In genomic region chr6:52305877-52306389, GRCm38 (mm10) we compare ENCODE assay signal across 8 mouse cellular contexts. TPM values are rescaled to one million over a fixed set of nuclear protein-coding genes. Genes with fewer than 3 reads are reported as not detected.
DNase-seq lines count a peak whose midpoint lies in the region; ATAC-seq lines count a peak whose summit lies in the region.
"Had no signal": no experiment of that assay in that cellular context is flagged by ENCODE, and none has a peak within 500 bp of the region (broad histone marks: within the 10 kb centered on the region; RNA-seq: fewer than 3 reads in every experiment).

No protein-coding gene starts in this region.

- peak overlapping the region; percentile 84 for H3K4me2 ChIP-seq in embryonic facial prominence, embryonic 15.5 days (replicated peaks)
- peak overlapping the region; percentile 74 for H3K4me2 ChIP-seq in heart, embryonic 11.5 days
- H3K4me2 ChIP-seq in limb, embryonic 15.5 days = peak overlapping the region; percentile 86
- peak overlapping the region; percentile 69 for H3K4me2 ChIP-seq in midbrain, embryonic 14.5 days (ENCODE audit: low read length)
- H3K4me2 ChIP-seq in stomach, embryonic 14.5 days (replicated peaks; ENCODE audit: low read depth, low read length) = peak overlapping the region; percentile 53

- peak; percentile 76 for DNase-seq in adrenal gland, postnatal 10 days
- peak; percentile 77 for DNase-seq in kidney, adult 9 months
- peak; percentile 87 for DNase-seq in midbrain, embryonic 14.5 days

- 0 out of 2 replicates have a peak overlapping the region, but pooled peaks have one; percentile 12 for H3K9ac ChIP-seq in embryonic facial prominence, embryonic 15.5 days
- H3K9ac ChIP-seq in heart, embryonic 11.5 days (ENCODE audit: low read depth, low read length) = no peak overlapping the region; the same call in 1 of the 2 replicates
- H3K9ac ChIP-seq in limb, embryonic 15.5 days = peak overlapping the region; percentile 29; the same call in 1 of the 2 replicates
- H3K9ac ChIP-seq in midbrain, embryonic 14.5 days (replicated peaks; ENCODE audit: low read length) = peak overlapping the region; percentile 54
- H3K9ac ChIP-seq in stomach, embryonic 14.5 days (replicated peaks; ENCODE audit: low read depth, low read length) = no peak overlapping the region; the same call in 1 of the 2 replicates

- peaks cover 16% of the 10 kb centered on the region for H3K4me1 ChIP-seq in embryonic facial prominence, embryonic 15.5 days
- 0 out of 2 replicates have a peak, but pooled peaks cover 5% of the 10 kb centered on the region for H3K4me1 ChIP-seq in heart, embryonic 11.5 days (ENCODE audit: control insufficient read depth, insufficient read depth, low read length)
- H3K4me1 ChIP-seq in limb, embryonic 15.5 days = peaks cover 16% of the 10 kb centered on the region
- H3K4me1 ChIP-seq in midbrain, embryonic 14.5 days (ENCODE audit: control insufficient read depth, insufficient read depth, low read length) = 0 out of 2 replicates have a peak, but pooled peaks cover 3% of the 10 kb centered on the region
- no peaks in the 10 kb centered on the region for H3K4me1 ChIP-seq in stomach, embryonic 14.5 days (ENCODE audit: control insufficient read depth, insufficient read depth, low read length)

- H3K36me3 ChIP-seq in embryonic facial prominence, embryonic 15.5 days = no peaks in the 10 kb centered on the region
- H3K36me3 ChIP-seq in heart, embryonic 11.5 days (ENCODE audit: control insufficient read depth, insufficient read depth, low read length) = no peaks in the 10 kb centered on the region
- no peaks in the 10 kb centered on the region for H3K36me3 ChIP-seq in limb, embryonic 15.5 days
- no peaks in the 10 kb centered on the region for H3K36me3 ChIP-seq in midbrain, embryonic 14.5 days (ENCODE audit: control insufficient read depth, insufficient read depth, low read length)
- no peaks in the 10 kb centered on the region for H3K36me3 ChIP-seq in stomach, embryonic 14.5 days (ENCODE audit: control insufficient read depth, insufficient read depth, low read length)

- ATAC-seq in embryonic facial prominence, embryonic 15.5 days (ENCODE audit: insufficient number of reproducible peaks, low FRiP score, low TSS enrichment, low read depth) = peak; percentile 51
- no peak for ATAC-seq in heart, embryonic 11.5 days (replicated peaks; ENCODE audit: insufficient number of reproducible peaks, low FRiP score, low TSS enrichment)
- ATAC-seq in limb, embryonic 15.5 days (ENCODE audit: insufficient number of reproducible peaks, low FRiP score, low TSS enrichment, low read depth) = 0 out of 2 replicates have a peak, but pooled peaks have one; percentile 54
- ATAC-seq in midbrain, embryonic 14.5 days (ENCODE audit: low FRiP score, low TSS enrichment) = peak; percentile 53
- no peak for ATAC-seq in stomach, embryonic 14.5 days (ENCODE audit: insufficient number of reproducible peaks, insufficient read depth, low FRiP score, low read depth)

- no peaks in the 10 kb centered on the region for H3K9me3 ChIP-seq in embryonic facial prominence, embryonic 15.5 days (replicated peaks)
- H3K9me3 ChIP-seq in heart, embryonic 11.5 days (replicated peaks; ENCODE audit: control insufficient read depth, low read length) = no peaks in the 10 kb centered on the region
- no peaks in the 10 kb centered on the region for H3K9me3 ChIP-seq in limb, embryonic 15.5 days
- H3K9me3 ChIP-seq in midbrain, embryonic 14.5 days (ENCODE audit: control insufficient read depth, low read length) = no peaks in the 10 kb centered on the region
- no peaks in the 10 kb centered on the region for H3K9me3 ChIP-seq in stomach, embryonic 14.5 days (ENCODE audit: control insufficient read depth, low read depth, low read length)

- H3K27me3 ChIP-seq in embryonic facial prominence, embryonic 15.5 days = peaks cover 83% of the 10 kb centered on the region
- H3K27me3 ChIP-seq in heart, embryonic 11.5 days (ENCODE audit: control insufficient read depth, insufficient read depth, low read length) = peaks cover 58% of the 10 kb centered on the region
- H3K27me3 ChIP-seq in limb, embryonic 15.5 days = peaks cover 62% of the 10 kb centered on the region
- peaks cover 61% of the 10 kb centered on the region for H3K27me3 ChIP-seq in midbrain, embryonic 14.5 days (ENCODE audit: control insufficient read depth, insufficient read depth, low read length)
- peaks cover 45% of the 10 kb centered on the region for H3K27me3 ChIP-seq in stomach, embryonic 14.5 days (ENCODE audit: control insufficient read depth, insufficient read depth, low read length)

- no peak overlapping the region for H3K27ac ChIP-seq in embryonic facial prominence, embryonic 15.5 days (replicated peaks)
- H3K27ac ChIP-seq in heart, embryonic 11.5 days (ENCODE audit: low read depth, low read length) = no peak overlapping the region
- H3K27ac ChIP-seq in limb, embryonic 15.5 days = no peak overlapping the region
- H3K27ac ChIP-seq in midbrain, embryonic 14.5 days (replicated peaks; ENCODE audit: low read depth, low read length) = no peak overlapping the region
- H3K27ac ChIP-seq in stomach, embryonic 14.5 days (ENCODE audit: low read length) = no peak overlapping the region

- WGBS in embryonic facial prominence, embryonic 15.5 days = under 1% methylated on average over 30 of the region's 30 CpGs
- 1% methylated on average over 30 of the region's 30 CpGs for WGBS in heart, embryonic 11.5 days (ENCODE audit: insufficient replicate concordance)
- under 1% methylated on average over 30 of the region's 30 CpGs for WGBS in limb, embryonic 15.5 days
- WGBS in midbrain, embryonic 14.5 days = under 1% methylated on average over 30 of the region's 30 CpGs
- WGBS in stomach, embryonic 14.5 days = 1% methylated on average over 30 of the region's 30 CpGs

- peak overlapping the region; percentile 47 for H3K4me3 ChIP-seq in embryonic facial prominence, embryonic 15.5 days (replicated peaks)
- H3K4me3 ChIP-seq in heart, embryonic 11.5 days (ENCODE audit: low read depth, low read length) = peak overlapping the region; percentile 48
- H3K4me3 ChIP-seq in limb, embryonic 15.5 days = peak overlapping the region; percentile 47
- peak overlapping the region; percentile 43 for H3K4me3 ChIP-seq in midbrain, embryonic 14.5 days (replicated peaks; ENCODE audit: low read depth, low read length)
- peak overlapping the region; percentile 31 for H3K4me3 ChIP-seq in stomach, embryonic 14.5 days (ENCODE audit: low read depth, low read length)

RNA-seq across cellular contexts. Expression of gene Evx1, which starts 7.4 kb away (rescaled TPM):
- total RNA-seq in adrenal gland, postnatal 10 days (2021) = not detected
- not detected in 2 replicates for polyA plus RNA-seq in embryonic facial prominence, embryonic 15.5 days (2015; fragmentation: Nextera tagmentation; extraction: Ambion mirVana)
- not detected in 2 replicates for polyA plus RNA-seq in heart, embryonic 11.5 days (2014; fragmentation: Nextera tagmentation; extraction: Ambion mirVana)
- 0.19 and 0.59 TPM in 2 replicates for polyA plus RNA-seq in limb, embryonic 15.5 days (2015; fragmentation: Nextera tagmentation; extraction: Ambion mirVana)
- 1.3 and 1.5 TPM in 2 replicates for polyA plus RNA-seq in midbrain, embryonic 14.5 days (2014; fragmentation: Nextera tagmentation; extraction: Ambion mirVana)
- 0.12 and 0.14 TPM in 2 replicates for polyA plus RNA-seq in stomach, embryonic 14.5 days (2014; fragmentation: Nextera tagmentation; extraction: Ambion mirVana)
- total RNA-seq: layer of hippocampus, adult 8-10 months had no signal

RNA-seq across cellular contexts. Expression of gene Hoxa13, which starts 45.3 kb away (rescaled TPM):
- total RNA-seq in adrenal gland, postnatal 10 days (2021) = not detected
- 0.08 TPM in 1 of 2 replicates, not detected in the other for polyA plus RNA-seq in embryonic facial prominence, embryonic 15.5 days (2015; fragmentation: Nextera tagmentation; extraction: Ambion mirVana)
- 0.20 TPM in 1 of 2 replicates, not detected in the other for polyA plus RNA-seq in heart, embryonic 11.5 days (2014; fragmentation: Nextera tagmentation; extraction: Ambion mirVana)
- polyA plus RNA-seq in limb, embryonic 15.5 days (2015; fragmentation: Nextera tagmentation; extraction: Ambion mirVana) = 11.0 and 17.4 TPM in 2 replicates
- not detected in 2 replicates for polyA plus RNA-seq in midbrain, embryonic 14.5 days (2014; fragmentation: Nextera tagmentation; extraction: Ambion mirVana)
- polyA plus RNA-seq in stomach, embryonic 14.5 days (2014; fragmentation: Nextera tagmentation; extraction: Ambion mirVana) = not detected in 2 replicates
- total RNA-seq: layer of hippocampus, adult 8-10 months had no signal

Comparison
In these comparisons a context has a peak if more than half of its experiments do, and no peak if none do; other contexts are left out.
1. ATAC-seq: peak in embryonic facial prominence, embryonic 15.5 days (single experiment), limb, embryonic 15.5 days (single experiment) and midbrain, embryonic 14.5 days (single experiment); none in heart, embryonic 11.5 days (single experiment) and stomach, embryonic 14.5 days (single experiment).
2. H3K9ac ChIP-seq: peak in embryonic facial prominence, embryonic 15.5 days (single experiment), limb, embryonic 15.5 days (single experiment) and midbrain, embryonic 14.5 days (single experiment); none in heart, embryonic 11.5 days (single experiment) and stomach, embryonic 14.5 days (single experiment).
3. RNA of gene Hoxa13, which starts 45.3 kb away (polyA plus RNA-seq): 11.0 to 17.4 TPM in limb, embryonic 15.5 days; 0.08 TPM in embryonic facial prominence, embryonic 15.5 days, 0.20 TPM in heart, embryonic 11.5 days, not detected in midbrain, embryonic 14.5 days and not detected in stomach, embryonic 14.5 days; every median in the first group is over 10 times any median in the second.
4. Peak in every context shown above with its lines, with median percentiles within 50 percentile points of each other: DNase-seq, H3K4me2 ChIP-seq and H3K4me3 ChIP-seq.